Mouse (Mus musculus): ENCODE results near the gene Pnkp.

GRCm38 (mm10) chr7:44871181-44871580 lies 14.2 kb downstream of the Pnkp start:
- TF ChIP-seq CTCF (IDR thresholded peaks at IDR 0.05; ENCODE audit: extremely low read depth, insufficient read depth, insufficient read length, insufficient replicate concordance) = no peak
- TF ChIP-seq POLR2A (IDR thresholded peaks at IDR 0.05; ENCODE audit: low read depth, low read length) = no peak

Measured in spleen, adult 2 months (tissue).